Mouse (Mus musculus) heart, postnatal 0 days (tissue): ENCODE measurements at regions not wholly inside any gene's neighbourhood (a gene's known extent, or its start where the extent isn't known, plus 50 kb on each side); places are given as distances from the start of the nearest gene placed in this dataset.

Source experiments
- ATAC-seq: fragments of 200-750 bp; cut with Nextera tagmentation; 2 replicates; pipeline ENCODE4 v1.8.0; 2017; ENCODE audit warnings: low read depth, moderate number of reproducible peaks, moderate library complexity; ENCODE audit not compliant: insufficient read depth
- DNase-seq: peaks from one replicate; pipeline ENCODE4 v3.0.0-alpha.2; 2016; ENCODE audit warnings: low spot score
- H3K27ac ChIP-seq: fragments of 300-500 bp; sonication (generic); 2 replicates; pipeline ENCODE4 v1.5.1; 2014; ENCODE audit warnings: low read depth, mild to moderate bottlenecking
- H3K27me3 ChIP-seq: fragments of 300-500 bp; sonication (generic); 2 replicates; pipeline ENCODE4 v1.6.1; 2014; ENCODE audit warnings: low read length, mixed read lengths; ENCODE audit not compliant: control insufficient read depth, insufficient read depth
- H3K36me3 ChIP-seq: fragments of 300-500 bp; sonication (generic); replicated peaks from 2 replicates; pipeline ENCODE4 v1.6.1; 2014; ENCODE audit warnings: low read length, mixed read lengths; ENCODE audit not compliant: control insufficient read depth, insufficient read depth
- H3K4me1 ChIP-seq: fragments of 300-500 bp; sonication (generic); 2 replicates; pipeline ENCODE4 v1.6.1; 2014; ENCODE audit warnings: antibody characterized with exemption; ENCODE audit not compliant: control insufficient read depth, insufficient read depth
- H3K4me2 ChIP-seq: fragments of 300-500 bp; sonication (generic); 2 replicates; pipeline ENCODE4 v1.6.1; 2014; ENCODE audit warnings: low read depth, mild to moderate bottlenecking, low read length, moderate library complexity
- H3K4me3 ChIP-seq: fragments of 300-500 bp; sonication (generic); 2 replicates; pipeline ENCODE4 v1.5.1; 2014; ENCODE audit warnings: low read depth, low read length
- H3K9ac ChIP-seq: fragments of 300-500 bp; sonication (generic); replicated peaks from 2 replicates; pipeline ENCODE4 v1.6.1; 2014; ENCODE audit warnings: low read depth, low read length, mixed read lengths
- H3K9me3 ChIP-seq: fragments of 300-500 bp; sonication (generic); replicated peaks from 2 replicates; pipeline ENCODE4 v1.6.1; 2016; ENCODE audit warnings: low read length; ENCODE audit not compliant: control insufficient read depth
- CTCF ChIP-seq: IDR thresholded peaks from 2 replicates; pipeline ENCODE4 v1.5.1; 2016; ENCODE audit warnings: antibody characterized with exemption, control low read depth, low read depth
- EP300 ChIP-seq: IDR thresholded peaks from 2 replicates; pipeline ENCODE4 v1.6.1; 2016; ENCODE audit warnings: antibody characterized with exemption, low read depth
- WGBS: fragments of 180-500 bp; shearing (Covaris S2); extraction: QIAGEN DNeasy Blood & Tissue Kit; methylation state at CpG from one replicate; pipeline ENCODE4 v1.1.7; 2014; 5-methylcytosine and 5-hydroxymethylcytosine counted together

DNA sequence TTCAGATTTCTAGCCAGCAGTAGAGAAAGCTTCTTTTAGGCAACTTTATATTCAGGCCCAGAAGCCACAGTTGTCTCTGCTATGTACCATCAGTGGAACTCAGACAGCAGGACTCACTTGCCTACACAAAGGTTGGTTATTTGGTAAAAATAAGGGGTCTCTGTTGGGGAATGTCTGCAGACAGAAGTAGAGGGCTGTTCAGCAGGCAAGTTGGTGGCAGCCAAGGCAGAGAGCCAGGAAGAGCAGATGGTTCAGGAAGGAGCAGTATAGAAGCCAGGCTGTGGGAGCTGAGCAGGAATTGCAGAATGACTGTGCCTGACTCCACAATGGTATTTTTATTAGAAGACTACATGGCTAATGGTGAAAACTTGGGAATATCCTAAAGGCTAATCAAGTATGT is 598.7 kb upstream of the Plxna2 start:
- no peaks in the 10 kb centered on the region for H3K36me3 ChIP-seq
- ATAC-seq (no peak), DNase-seq (no peak)
- H3K9me3 ChIP-seq: no peaks in the 10 kb centered on the region
- H3K9ac ChIP-seq: no peak overlapping the region
- H3K27me3 ChIP-seq: no peaks in the 10 kb centered on the region
- TF ChIP-seq CTCF (no peak), EP300 (no peak)
- H3K4me2 ChIP-seq: no peak overlapping the region
- no peak overlapping the region for H3K4me3 ChIP-seq
- H3K27ac ChIP-seq: no peak overlapping the region
- H3K4me1 ChIP-seq: no peaks in the 10 kb centered on the region

- 68% methylated on average over 2 of the region's 2 CpGs for WGBS
- H3K27me3 ChIP-seq: no peaks in the 10 kb centered on the region
- TF ChIP-seq CTCF (no peak), EP300 (no peak)
Observed at GRCm38 (mm10) chr1:193992226-193992625, 622.1 kb upstream of the Camk1g start.

GRCm38 (mm10) chr1:193989956-193990675 is 620.0 kb upstream of the Camk1g start:
- no peak overlapping the region for H3K9ac ChIP-seq
- 70% methylated on average over 10 of the region's 10 CpGs for WGBS
- H3K9me3 ChIP-seq: no peaks in the 10 kb centered on the region
- ATAC-seq (no peak), DNase-seq (no peak)
- no peaks in the 10 kb centered on the region for H3K4me1 ChIP-seq
- no peak overlapping the region for H3K27ac ChIP-seq
- no peaks in the 10 kb centered on the region for H3K27me3 ChIP-seq
- no peak overlapping the region for H3K4me3 ChIP-seq
- no peak overlapping the region for H3K4me2 ChIP-seq
- no peaks in the 10 kb centered on the region for H3K36me3 ChIP-seq
- TF ChIP-seq EP300: no peak
- TF ChIP-seq CTCF: no peak

More at GRCm38 (mm10) chr1:193992226-193992625, 622.1 kb upstream of the Camk1g start:
- Histone ChIP-seq H3K4me3 (no peak overlapping the region), H3K4me1 (no peaks in the 10 kb centered on the region), H3K27ac (no peak overlapping the region), H3K9me3 (no peaks in the 10 kb centered on the region), H3K36me3 (no peaks in the 10 kb centered on the region), H3K4me2 (no peak overlapping the region), H3K9ac (no peak overlapping the region)
- DNase-seq (no peak), ATAC-seq (no peak)

GRCm38 (mm10) chr1:193988970-193989904 is 619.1 kb upstream of the Camk1g start:
- DNase-seq (no peak), ATAC-seq (no peak)
- H3K36me3 ChIP-seq: no peaks in the 10 kb centered on the region
- no peak overlapping the region for H3K4me3 ChIP-seq
- H3K27me3 ChIP-seq: no peaks in the 10 kb centered on the region
- H3K9ac ChIP-seq: no peak overlapping the region
- WGBS: 44% methylated on average over 17 of the region's 17 CpGs
- no peaks in the 10 kb centered on the region for H3K4me1 ChIP-seq
- no peak overlapping the region for H3K27ac ChIP-seq
- H3K9me3 ChIP-seq: no peaks in the 10 kb centered on the region
- TF ChIP-seq EP300 (no peak), CTCF (no peak)
- no peak overlapping the region for H3K4me2 ChIP-seq

DNA sequence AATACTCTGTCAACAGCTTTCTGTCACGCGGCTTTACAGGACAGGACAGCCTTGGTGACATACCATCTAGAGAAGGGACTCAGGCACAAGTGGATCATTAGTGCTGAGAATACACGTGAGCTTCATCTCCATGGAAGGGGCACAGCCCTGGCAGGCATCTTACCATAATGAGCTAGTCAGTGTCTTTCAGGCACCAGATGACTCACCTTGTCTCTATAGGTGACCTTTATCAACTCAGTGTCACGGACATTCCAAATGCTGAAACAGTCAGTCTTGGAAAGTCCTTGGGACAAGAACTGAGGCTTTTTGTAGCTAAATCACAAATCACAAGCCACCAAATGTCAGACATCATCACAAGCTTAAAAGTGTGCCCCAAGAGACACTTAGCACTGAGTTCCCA is 610.5 kb upstream of the Camk1g start:
- ATAC-seq (no peak), DNase-seq (no peak)
- H3K4me3 ChIP-seq: no peak overlapping the region
- no peaks in the 10 kb centered on the region for H3K4me1 ChIP-seq
- no peaks in the 10 kb centered on the region for H3K27me3 ChIP-seq
- WGBS: 63% methylated on average over 4 of the region's 4 CpGs
- H3K9ac ChIP-seq: no peak overlapping the region
- H3K9me3 ChIP-seq: no peaks in the 10 kb centered on the region
- no peak overlapping the region for H3K4me2 ChIP-seq
- no peaks in the 10 kb centered on the region for H3K36me3 ChIP-seq
- TF ChIP-seq EP300 (no peak), CTCF (no peak)
- no peak overlapping the region for H3K27ac ChIP-seq
